Mouse (Mus musculus) limb, embryonic 10.5 days (tissue): ENCODE measurements around the gene Batf3. TPM values are rescaled to one million over a fixed set of nuclear protein-coding genes. Genes with fewer than 3 reads are reported as not detected.

Experiments used
- DNase-seq: peaks from one replicate; pipeline ENCODE4 v3.0.0-alpha.2; 2017; ENCODE audit warnings: low spot score
- H3K27ac ChIP-seq: fragments of 300-500 bp; sonication (generic); 2 replicates; pipeline ENCODE4 v1.5.1; 2016; ENCODE audit warnings: mild to moderate bottlenecking
- H3K27me3 ChIP-seq: fragments of 300-500 bp; sonication (generic); 2 replicates; pipeline ENCODE4 v1.6.1; 2016; ENCODE audit warnings: low read depth, mild to moderate bottlenecking; ENCODE audit not compliant: poor library complexity, severe bottlenecking
- H3K36me3 ChIP-seq: fragments of 300-500 bp; sonication (generic); 2 replicates; pipeline ENCODE4 v1.6.1; 2016; ENCODE audit warnings: mild to moderate bottlenecking, moderate library complexity
- H3K4me1 ChIP-seq: fragments of 300-500 bp; sonication (generic); 2 replicates; pipeline ENCODE4 v1.6.1; 2016
- H3K4me3 ChIP-seq: fragments of 300-500 bp; sonication (generic); 2 replicates; pipeline ENCODE4 v1.5.1; 2016; ENCODE audit warnings: mild to moderate bottlenecking, moderate library complexity
- H3K9me3 ChIP-seq: fragments of 300-500 bp; sonication (generic); replicated peaks from 2 replicates; pipeline ENCODE4 v1.6.1; 2016; ENCODE audit warnings: mild to moderate bottlenecking
- WGBS: fragments of 180-500 bp; shearing (Covaris S2); methylation state at CpG from one replicate; pipeline ENCODE4 v1.1.7; 2016; 5-methylcytosine and 5-hydroxymethylcytosine counted together
- polyA plus RNA-seq: library from polyadenylated mRNA; unstranded; fragments of >200 nt; fragmentation: Nextera tagmentation; extraction: Ambion mirVana; gene quantifications from 2 replicates; pipeline ENCODE4 v1.2.1, GENCODE M21; 2016

Batf3 gene
- 8.1 and 11.1 TPM in 2 replicates for polyA plus RNA-seq

GRCm38 (mm10) chr1:191097802-191098747 is at the start of gene Batf3:
Gene Batf3, plus strand, starts transcription at chr1:191097847.
- DNase-seq, result peak; percentile 79
- peaks cover 33% of the 10 kb centered on the region for H3K27me3 ChIP-seq
- H3K36me3 ChIP-seq, result no peaks in the 10 kb centered on the region
- H3K9me3 ChIP-seq, result no peaks in the 10 kb centered on the region
- WGBS, result under 1% methylated on average over 95 of the region's 95 CpGs
- H3K27ac ChIP-seq, result peak within 1 kb of the TSS; percentile 85
- peaks cover 30% of the 10 kb centered on the region for H3K4me1 ChIP-seq
- peak within 1 kb of the TSS; percentile 74 for H3K4me3 ChIP-seq

GRCm38 (mm10) chr1:191053555-191053954 is 44.1 kb upstream of the Batf3 start:
- WGBS, result 76% methylated on average over 3 of the region's 3 CpGs

GRCm38 (mm10) chr1:191054870-191055532 is 42.6 kb upstream of the Batf3 start:
- Histone ChIP-seq H3K36me3 (peaks cover 3% of the 10 kb centered on the region; the same call in 1 of the 2 replicates), H3K27ac (no peak overlapping the region), H3K4me3 (no peak overlapping the region), H3K9me3 (no peaks in the 10 kb centered on the region), H3K27me3 (no peaks in the 10 kb centered on the region), H3K4me1 (no peaks in the 10 kb centered on the region)
- WGBS, result 79% methylated on average over 8 of the region's 8 CpGs
- DNase-seq, result no peak

More at GRCm38 (mm10) chr1:191053555-191053954, 44.1 kb upstream of the Batf3 start:
- Histone ChIP-seq H3K27me3 (no peaks in the 10 kb centered on the region), H3K36me3 (peaks cover 3% of the 10 kb centered on the region; the same call in 1 of the 2 replicates), H3K9me3 (no peaks in the 10 kb centered on the region), H3K4me1 (no peaks in the 10 kb centered on the region), H3K4me3 (no peak overlapping the region), H3K27ac (no peak overlapping the region)
- DNase-seq, result no peak

GRCm38 (mm10) chr1:191055533-191055873 is 42.1 kb upstream of the Batf3 start:
- Histone ChIP-seq H3K36me3 (peaks cover 3% of the 10 kb centered on the region; the same call in 1 of the 2 replicates), H3K4me1 (no peaks in the 10 kb centered on the region), H3K27ac (no peak overlapping the region), H3K27me3 (no peaks in the 10 kb centered on the region), H3K4me3 (no peak overlapping the region), H3K9me3 (no peaks in the 10 kb centered on the region)
- no peak for DNase-seq
- 79% methylated on average over 2 of the region's 2 CpGs for WGBS

GRCm38 (mm10) chr1:191057461-191057860 is 40.2 kb upstream of the Batf3 start:
- no peak overlapping the region for H3K4me3 ChIP-seq
- no peak for DNase-seq
- no peaks in the 10 kb centered on the region for H3K9me3 ChIP-seq
- H3K27me3 ChIP-seq, result peaks cover 9% of the 10 kb centered on the region
- WGBS, result 70% methylated on average over 3 of the region's 3 CpGs
- peaks cover 3% of the 10 kb centered on the region; the same call in 1 of the 2 replicates for H3K36me3 ChIP-seq
- peaks cover 7% of the 10 kb centered on the region for H3K4me1 ChIP-seq
- no peak overlapping the region for H3K27ac ChIP-seq

GRCm38 (mm10) chr1:191062241-191062780 is 35.3 kb upstream of the Batf3 start:
- Histone ChIP-seq H3K4me3 (peak overlapping the region; percentile 97), H3K4me1 (peaks cover 26% of the 10 kb centered on the region), H3K9me3 (no peaks in the 10 kb centered on the region), H3K36me3 (peaks cover 30% of the 10 kb centered on the region), H3K27ac (peak overlapping the region; percentile 94), H3K27me3 (peaks cover 9% of the 10 kb centered on the region)
- WGBS, result 5% methylated on average over 15 of the region's 15 CpGs
- no peak for DNase-seq

- DNase-seq, result peak; percentile 95
- H3K9me3 ChIP-seq, result no peaks in the 10 kb centered on the region
- under 1% methylated on average over 56 of the region's 56 CpGs for WGBS
- H3K27me3 ChIP-seq, result peaks cover 9% of the 10 kb centered on the region
- peak within 1 kb of the TSS; percentile 97 for H3K4me3 ChIP-seq
- H3K4me1 ChIP-seq, result peaks cover 26% of the 10 kb centered on the region
- H3K27ac ChIP-seq, result peak within 1 kb of the TSS; percentile 94
- peaks cover 37% of the 10 kb centered on the region for H3K36me3 ChIP-seq
Observed at GRCm38 (mm10) chr1:191062781-191063485, 34.7 kb upstream of the Batf3 start, which contains the start of the genes Tatdn3 and Nsl1. Gene Tatdn3, minus strand, starts transcription at chr1:191062932. Gene Nsl1, plus strand, starts transcription at chr1:191063012.

GRCm38 (mm10) chr1:191063700-191064099 is 33.9 kb upstream of the Batf3 start:
- Histone ChIP-seq H3K4me3 (peak overlapping the region; percentile 97), H3K27ac (peak overlapping the region; percentile 94), H3K27me3 (peaks cover 9% of the 10 kb centered on the region), H3K36me3 (peaks cover 41% of the 10 kb centered on the region), H3K4me1 (peaks cover 26% of the 10 kb centered on the region), H3K9me3 (no peaks in the 10 kb centered on the region)
- DNase-seq, result no peak
- 62% methylated on average over 9 of the region's 9 CpGs for WGBS

GRCm38 (mm10) chr1:191064535-191064934 is 33.1 kb upstream of the Batf3 start:
- no peak for DNase-seq
- WGBS, result 90% methylated on average over 2 of the region's 2 CpGs
- peaks cover 50% of the 10 kb centered on the region for H3K36me3 ChIP-seq
- peaks cover 26% of the 10 kb centered on the region for H3K4me1 ChIP-seq
- no peaks in the 10 kb centered on the region for H3K9me3 ChIP-seq
- peaks cover 9% of the 10 kb centered on the region for H3K27me3 ChIP-seq
- H3K27ac ChIP-seq, result no peak overlapping the region
- no peak overlapping the region for H3K4me3 ChIP-seq

GRCm38 (mm10) chr1:191065188-191065587 is 32.5 kb upstream of the Batf3 start:
- H3K9me3 ChIP-seq, result no peaks in the 10 kb centered on the region
- H3K36me3 ChIP-seq, result peaks cover 56% of the 10 kb centered on the region
- H3K4me3 ChIP-seq, result no peak overlapping the region
- H3K4me1 ChIP-seq, result peaks cover 26% of the 10 kb centered on the region
- 86% methylated on average over 4 of the region's 4 CpGs for WGBS
- H3K27ac ChIP-seq, result no peak overlapping the region
- DNase-seq, result no peak
- peaks cover 9% of the 10 kb centered on the region for H3K27me3 ChIP-seq

- peaks cover 18% of the 10 kb centered on the region for H3K4me1 ChIP-seq
- H3K27me3 ChIP-seq, result no peaks in the 10 kb centered on the region
- no peak for DNase-seq
- H3K36me3 ChIP-seq, result peaks cover 88% of the 10 kb centered on the region
- no peak overlapping the region for H3K4me3 ChIP-seq
- no peak overlapping the region for H3K27ac ChIP-seq
- 83% methylated on average over 5 of the region's 5 CpGs for WGBS
- no peaks in the 10 kb centered on the region for H3K9me3 ChIP-seq
Observed at GRCm38 (mm10) chr1:191068377-191068776, 29.3 kb upstream of the Batf3 start.

- no peaks in the 10 kb centered on the region for H3K27me3 ChIP-seq
- H3K27ac ChIP-seq, result no peak overlapping the region
- no peaks in the 10 kb centered on the region for H3K9me3 ChIP-seq
- H3K4me3 ChIP-seq, result no peak overlapping the region
- WGBS, result 89% methylated on average over 4 of the region's 4 CpGs
- peaks cover 2% of the 10 kb centered on the region; the same call in 1 of the 2 replicates for H3K4me1 ChIP-seq
- no peak for DNase-seq
- H3K36me3 ChIP-seq, result peaks cover 100% of the 10 kb centered on the region
Observed at GRCm38 (mm10) chr1:191070259-191070658, 27.4 kb upstream of the Batf3 start.
